Mouse (Mus musculus) layer of hippocampus, adult 18-20 months (tissue): ENCODE results near the gene Slc32a1. TPM values are rescaled to one million over a fixed set of nuclear protein-coding genes. Genes with fewer than 3 reads are reported as not detected.

Experiments used
- DNase-seq, 2 experiments: peaks; one replicate each; pipeline ENCODE4 v3.0.0; 2022; ENCODE audit warnings: low spot score in 2 of 2
- microRNA-seq, 2 experiments: library from miRNA; unstranded; fragments of <30 nt; microRNA quantifications; one replicate each; pipeline ENCODE4 v1.2.0; 2021
- total RNA-seq, 2 experiments: library from RNA; stranded (reverse); gene quantifications; 2 replicates each; pipeline ENCODE4 v1.2.3; 2021

Gene Slc32a1
- total RNA-seq, 2 experiments from 2014 or later, result 71.2 to 76.5 TPM

- no peak for DNase-seq
Observed at GRCm38 (mm10) chr2:158655806-158656205, 45.2 kb downstream of the Slc32a1 start.

- DNase-seq, result no peak
Observed at GRCm38 (mm10) chr2:158658822-158659221, 48.3 kb downstream of the Slc32a1 start.

- no peak for DNase-seq
Observed at GRCm38 (mm10) chr2:158659346-158659745, 48.8 kb downstream of the Slc32a1 start.

- DNase-seq, result no peak
Observed at GRCm38 (mm10) chr2:158665098-158665497, 54.5 kb downstream of the Slc32a1 start, which contains the start of gene Ppp1r16b. Ppp1r16b (plus strand) TSS chr2:158665398.

Small RNAs within 50 kb of the gene (microRNA-seq; reads per million reads assigned to microRNA genes)
- gene Mir3474, result 1.2 to 1.4 reads per million in 2 experiments

Other genes starting within 250 kb of the Slc32a1 start
- 100 to 1,000 TPM; 436 to 499 TPM for gene Snhg11, start 235.1 kb upstream of the Slc32a1 start, total RNA-seq
- gene Ralgapb, start 200.9 kb upstream of the Slc32a1 start, total RNA-seq, result 10 to 100 TPM; 94.8 to 96.0 TPM
- gene Adig, start 108.2 kb upstream of the Slc32a1 start, total RNA-seq, result not detected
- not detected for gene Arhgap40, start 98.0 kb upstream of the Slc32a1 start, total RNA-seq
- 10 to 100 TPM; 10.3 to 12.7 TPM for gene Actr5, start 14.1 kb downstream of the Slc32a1 start, total RNA-seq
- 100 to 1,000 TPM; 141 to 144 TPM for gene Ppp1r16b, start 54.6 kb downstream of the Slc32a1 start, total RNA-seq
- 1 to 10 TPM; 4.6 to 4.7 TPM for gene Fam83d, start 157.3 kb downstream of the Slc32a1 start, total RNA-seq
- gene Dhx35, start 184.0 kb downstream of the Slc32a1 start, total RNA-seq, result 10 to 100 TPM; 16.8 to 20.4 TPM